Comparison of ENCODE assay signal across 8 mouse cellular contexts in genomic region chr5:149375074-149375888, GRCm38 (mm10). TPM values are rescaled to one million over a fixed set of nuclear protein-coding genes. Genes with fewer than 3 reads are reported as not detected.
DNase-seq lines count a peak whose midpoint lies in the region; ATAC-seq and TF ChIP-seq lines count a peak whose summit lies in the region.

No protein-coding gene starts in this region.

- no peaks in the 10 kb centered on the region for H3K27me3 ChIP-seq in embryonic facial prominence, embryonic 11.5 days (ENCODE audit: control insufficient read depth, insufficient read depth, low read length)
- peaks cover 3% of the 10 kb centered on the region; the same call in 1 of the 2 replicates for H3K27me3 ChIP-seq in hindbrain, embryonic 12.5 days
- H3K27me3 ChIP-seq in midbrain, postnatal 0 days (ENCODE audit: insufficient read depth, low read length), result no peaks in the 10 kb centered on the region
- no peaks in the 10 kb centered on the region for H3K27me3 ChIP-seq in cerebellum, adult 2 months (ENCODE audit: control insufficient read depth, insufficient read depth, low read length)

- TF ChIP-seq CTCF in left cerebral cortex, adult 2 months (IDR thresholded peaks at IDR 0.05), result no peak
- TF ChIP-seq CTCF in midbrain, postnatal 0 days (IDR thresholded peaks at IDR 0.05), result no peak
- TF ChIP-seq CTCF in cerebellum, adult 2 months (IDR thresholded peaks at IDR 0.05; ENCODE audit: borderline replicate concordance, insufficient read depth, low read depth, low read length), result no peak

- peak overlapping the region; percentile 57; the same call in 1 of the 2 replicates for H3K27ac ChIP-seq in left cerebral cortex, adult 2 months
- H3K27ac ChIP-seq in embryonic facial prominence, embryonic 11.5 days (replicated peaks; ENCODE audit: low read depth, low read length), result no peak overlapping the region
- H3K27ac ChIP-seq in hindbrain, embryonic 12.5 days, result peak overlapping the region; percentile 44
- H3K27ac ChIP-seq in midbrain, postnatal 0 days (ENCODE audit: low read depth, low read length), result peak overlapping the region; percentile 62
- H3K27ac ChIP-seq in cerebellum, adult 2 months (ENCODE audit: insufficient read depth, low read length), result no peak overlapping the region

- ATAC-seq in embryonic facial prominence, embryonic 11.5 days (replicated peaks; ENCODE audit: insufficient number of reproducible peaks, low FRiP score, low TSS enrichment, low read depth), result no peak
- ATAC-seq in hindbrain, embryonic 12.5 days (ENCODE audit: low FRiP score), result no peak
- no peak for ATAC-seq in midbrain, postnatal 0 days (ENCODE audit: low FRiP score)

- no peak overlapping the region for H3K4me3 ChIP-seq in left cerebral cortex, adult 2 months
- no peak overlapping the region for H3K4me3 ChIP-seq in embryonic facial prominence, embryonic 11.5 days (ENCODE audit: low read depth, low read length)
- H3K4me3 ChIP-seq in hindbrain, embryonic 12.5 days, result no peak overlapping the region
- H3K4me3 ChIP-seq in midbrain, postnatal 0 days (ENCODE audit: low read depth, low read length), result no peak overlapping the region
- no peak overlapping the region for H3K4me3 ChIP-seq in cerebellum, adult 2 months (replicated peaks; ENCODE audit: insufficient read depth, low read depth, low read length)

- no peak for TF ChIP-seq POLR2A in cerebellum, adult 2 months (IDR thresholded peaks at IDR 0.05; ENCODE audit: borderline replicate concordance, insufficient read depth, low read length)

- peak overlapping the region; percentile 14; the same call in 1 of the 2 replicates for H3K4me2 ChIP-seq in embryonic facial prominence, embryonic 11.5 days (ENCODE audit: low read depth, low read length)
- peak overlapping the region; percentile 29; the same call in 1 of the 2 replicates for H3K4me2 ChIP-seq in hindbrain, embryonic 12.5 days (replicated peaks)
- no peak overlapping the region for H3K4me2 ChIP-seq in midbrain, postnatal 0 days (ENCODE audit: low read depth, low read length, poor library complexity, severe bottlenecking)

- 36% methylated on average over 14 of the region's 14 CpGs for WGBS in embryonic facial prominence, embryonic 11.5 days
- 43% methylated on average over 14 of the region's 14 CpGs for WGBS in hindbrain, embryonic 12.5 days
- WGBS in midbrain, postnatal 0 days, result 36% methylated on average over 14 of the region's 14 CpGs
- WGBS in cerebellum, adult 2 months, result 56% methylated on average over 14 of the region's 14 CpGs

- H3K9me3 ChIP-seq in embryonic facial prominence, embryonic 11.5 days (replicated peaks; ENCODE audit: control insufficient read depth, low read length), result no peaks in the 10 kb centered on the region
- no peaks in the 10 kb centered on the region for H3K9me3 ChIP-seq in hindbrain, embryonic 12.5 days (replicated peaks)
- no peaks in the 10 kb centered on the region for H3K9me3 ChIP-seq in midbrain, postnatal 0 days (ENCODE audit: low read length)

- no peaks in the 10 kb centered on the region for H3K36me3 ChIP-seq in embryonic facial prominence, embryonic 11.5 days (replicated peaks; ENCODE audit: control insufficient read depth, insufficient read depth, low read depth, low read length)
- no peaks in the 10 kb centered on the region for H3K36me3 ChIP-seq in hindbrain, embryonic 12.5 days
- no peaks in the 10 kb centered on the region for H3K36me3 ChIP-seq in midbrain, postnatal 0 days (ENCODE audit: insufficient read depth, low read length)

- peak overlapping the region; percentile 25; the same call in 1 of the 2 replicates for H3K9ac ChIP-seq in embryonic facial prominence, embryonic 11.5 days (replicated peaks; ENCODE audit: low read length)
- 0 out of 2 replicates have a peak overlapping the region, but pooled peaks have one; percentile 27 for H3K9ac ChIP-seq in hindbrain, embryonic 12.5 days
- H3K9ac ChIP-seq in midbrain, postnatal 0 days (replicated peaks; ENCODE audit: low read length, poor library complexity, severe bottlenecking), result no peak overlapping the region

- peaks cover 7% of the 10 kb centered on the region for H3K4me1 ChIP-seq in embryonic facial prominence, embryonic 11.5 days (ENCODE audit: control insufficient read depth, insufficient read depth, low read length)
- peaks cover 58% of the 10 kb centered on the region for H3K4me1 ChIP-seq in hindbrain, embryonic 12.5 days
- peaks cover 12% of the 10 kb centered on the region for H3K4me1 ChIP-seq in midbrain, postnatal 0 days (ENCODE audit: insufficient read depth, low read length)
- H3K4me1 ChIP-seq in cerebellum, adult 2 months (ENCODE audit: control insufficient read depth, insufficient read depth, low read length), result peaks cover 15% of the 10 kb centered on the region

- intact Hi-C loops in left cerebral cortex, adult 2 months (cut with DNase I), result loop anchor here (2.0 kb wide), 1 partner anchor 150 kb away; no protein-coding TSS in a partner anchor

- no peak for DNase-seq in left cerebral cortex, adult 2 months (ENCODE audit: extremely low spot score in 1 of 2, low spot score in 2 of 2)
- DNase-seq in left cerebral cortex, adult 8-10 months (ENCODE audit: low spot score in 2 of 2), result no peak
- no peak for DNase-seq in embryonic facial prominence, embryonic 11.5 days (ENCODE audit: low spot score)
- peak; percentile 35 for DNase-seq in midbrain, postnatal 0 days (ENCODE audit: low spot score)
- no peak for DNase-seq in cerebellum, postnatal 14 days
- no peak for DNase-seq in gastrocnemius, postnatal 25 days
- DNase-seq in cerebellum, adult 2 months, result no peak

RNA-seq across cellular contexts. Expression of gene Medag, which starts 36.3 kb away (rescaled TPM):
- total RNA-seq in left cerebral cortex, adult 2 months (2021), result 10 to 100 TPM; 17.1 to 19.1 TPM
- total RNA-seq in left cerebral cortex, adult 8-10 months (2022), result 10 to 100 TPM; 12.1 to 17.6 (median 15.0) TPM
- polyA plus RNA-seq in embryonic facial prominence, embryonic 11.5 days (2014; fragmentation: Nextera tagmentation; extraction: Ambion mirVana), result 0.70 and 0.72 TPM in 2 replicates
- polyA plus RNA-seq in hindbrain, embryonic 12.5 days (2016; fragmentation: Nextera tagmentation; extraction: Ambion mirVana), result 1.0 and 1.1 TPM in 2 replicates
- 2.6 and 3.4 TPM in 2 replicates for total RNA-seq in midbrain, postnatal 0 days (2014; rRNA removed)
- 1.3 and 2.1 TPM in 2 replicates for polyA plus RNA-seq in midbrain, postnatal 0 days (2015; fragmentation: Nextera tagmentation; extraction: Ambion mirVana)
- 10 to 100 TPM; 15.8 to 18.2 TPM for total RNA-seq in gastrocnemius, postnatal 25 days (2021)
- polyA plus RNA-seq in cerebellum, adult 2 months (2012; rRNA removed), result 14.2 and 14.7 TPM in 2 replicates

Comparison
In these comparisons a context has a peak if more than half of its experiments do, and no peak if none do; other contexts are left out.
1. H3K27ac ChIP-seq: peak in left cerebral cortex, adult 2 months (single experiment), hindbrain, embryonic 12.5 days (single experiment) and midbrain, postnatal 0 days (single experiment); none in embryonic facial prominence, embryonic 11.5 days (single experiment) and cerebellum, adult 2 months (single experiment).